ENCODE assay signal across 8 mouse cellular contexts in the genomic region with DNA sequence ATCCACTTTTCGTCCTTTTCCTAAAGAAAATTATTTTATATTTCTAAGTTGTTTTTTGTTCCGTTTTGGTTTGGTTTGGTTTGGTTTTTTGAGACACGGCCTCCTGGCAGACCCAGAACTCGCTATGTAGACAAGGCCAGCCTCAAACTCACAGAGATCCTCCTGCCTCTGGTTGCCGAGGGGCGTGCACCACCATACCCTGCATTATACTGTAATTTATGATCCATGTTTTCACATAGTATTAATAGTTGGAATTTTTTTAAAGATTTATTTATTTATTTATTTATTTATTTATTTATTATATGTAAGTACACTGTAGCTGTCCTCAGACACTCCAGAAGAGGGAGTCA. TPM values are rescaled to one million over a fixed set of nuclear protein-coding genes. Genes with fewer than 3 reads are reported as not detected.
DNase-seq lines count a peak whose midpoint lies in the region; ATAC-seq and TF ChIP-seq lines count a peak whose summit lies in the region.

No protein-coding gene starts in this region.

- no peaks in the 10 kb centered on the region for H3K27me3 ChIP-seq in heart, embryonic 10.5 days (ENCODE audit: insufficient read depth, poor library complexity, severe bottlenecking)
- H3K27me3 ChIP-seq in E14TG2a.4 (ENCODE audit: insufficient read depth, low read length) = no peaks in the 10 kb centered on the region
- no peaks in the 10 kb centered on the region for H3K27me3 ChIP-seq in forebrain, embryonic 16.5 days (replicated peaks; ENCODE audit: control insufficient read depth, insufficient read depth, low read length)

- no peak for DNase-seq in heart, embryonic 10.5 days (ENCODE audit: low spot score)
- no peak for DNase-seq in heart, adult 8-10 months (ENCODE audit: low spot score)
- DNase-seq in urinary bladder, postnatal 10 days (ENCODE audit: low spot score) = no peak
- DNase-seq in gastrocnemius, postnatal 36 days = no peak
- DNase-seq in cerebellum, postnatal 25 days = no peak

- peaks cover 32% of the 10 kb centered on the region for H3K79me2 ChIP-seq in macrophage (ENCODE audit: inconsistent target)

- H3K27ac ChIP-seq in heart, embryonic 10.5 days = peak overlapping the region; percentile 98
- H3K27ac ChIP-seq in forebrain, embryonic 16.5 days (ENCODE audit: low read length) = peak overlapping the region; percentile 95
- peak overlapping the region; percentile 49 for H3K27ac ChIP-seq in macrophage

- peaks cover 10% of the 10 kb centered on the region; the same call in 1 of the 2 replicates for H3K4me1 ChIP-seq in heart, embryonic 10.5 days
- H3K4me1 ChIP-seq in E14TG2a.4 (replicated peaks; ENCODE audit: low read depth, low read length) = peaks cover 23% of the 10 kb centered on the region
- peaks cover 9% of the 10 kb centered on the region for H3K4me1 ChIP-seq in forebrain, embryonic 16.5 days (replicated peaks; ENCODE audit: control insufficient read depth, insufficient read depth, low read length)

- peaks cover 2% of the 10 kb centered on the region; the same call in 1 of the 2 replicates for H3K36me3 ChIP-seq in heart, embryonic 10.5 days
- H3K36me3 ChIP-seq in E14TG2a.4 (ENCODE audit: insufficient read depth, low read length) (peaks cover 20% of the 10 kb centered on the region; the same call in 1 of the 2 replicates), macrophage (ENCODE audit: inconsistent target) (peaks cover 4% of the 10 kb centered on the region; the same call in 1 of the 2 replicates)
- H3K36me3 ChIP-seq in forebrain, embryonic 16.5 days (ENCODE audit: control insufficient read depth, insufficient read depth) = no peaks in the 10 kb centered on the region

- H3K4me2 ChIP-seq in forebrain, embryonic 16.5 days (ENCODE audit: low read length) = peak overlapping the region; percentile 69

- ATAC-seq in forebrain, embryonic 16.5 days = peak; percentile 36

- peak overlapping the region; percentile 87 for H3K9ac ChIP-seq in forebrain, embryonic 16.5 days (replicated peaks; ENCODE audit: low read depth, low read length)

- 18% methylated on average over 6 of the region's 6 CpGs for WGBS in heart, embryonic 10.5 days
- 19% methylated on average over 6 of the region's 6 CpGs for WGBS in forebrain, embryonic 16.5 days
- WGBS in macrophage (ENCODE audit: missing documents) = 6% methylated on average over 5 of the region's 6 CpGs

- TF ChIP-seq CTCF in E14TG2a.4 (conservative IDR thresholded peaks at IDR 0.05; ENCODE audit: low read length) = no peak

- no peaks in the 10 kb centered on the region for H3K9me3 ChIP-seq in heart, embryonic 10.5 days
- no peaks in the 10 kb centered on the region for H3K9me3 ChIP-seq in E14TG2a.4 (ENCODE audit: low read length)
- no peaks in the 10 kb centered on the region for H3K9me3 ChIP-seq in forebrain, embryonic 16.5 days (ENCODE audit: control insufficient read depth, low read length)

- intact Hi-C loops in gastrocnemius, postnatal 36 days (cut with DNase I) = no loop called here

- peak overlapping the region; percentile 72 for H3K4me3 ChIP-seq in heart, embryonic 10.5 days
- H3K4me3 ChIP-seq in E14TG2a.4 (replicated peaks; ENCODE audit: low read length) (peak overlapping the region; percentile 91), macrophage (ENCODE audit: inconsistent target) (peak overlapping the region; percentile 78)
- H3K4me3 ChIP-seq in forebrain, embryonic 16.5 days (replicated peaks; ENCODE audit: low read length) = peak overlapping the region; percentile 78

RNA-seq across cellular contexts. Expression of gene Urgcp, which starts 0.4 kb away (rescaled TPM):
- 21.3 and 29.9 TPM in 2 replicates for polyA plus RNA-seq in heart, embryonic 10.5 days (2016; fragmentation: Nextera tagmentation; extraction: Ambion mirVana)
- 10 to 100 TPM; 57.3 to 69.8 (median 58.6) TPM for total RNA-seq in heart, adult 8-10 months (2022)
- 35.2 TPM in 2 replicates for polyA plus RNA-seq in forebrain, embryonic 16.5 days (2015; fragmentation: Nextera tagmentation; extraction: Ambion mirVana)
- total RNA-seq in macrophage (2018; cell fraction: chromatin; rRNA removed) = 10 to 100 TPM in 24 of 26 experiments, 1 to 10 TPM in 2; 8.7 to 41.2 (median 24.2) TPM
- total RNA-seq in macrophage (2018; cell fraction: cytosol; rRNA removed) = 10 to 100 TPM in 24 of 26 experiments, 1 to 10 TPM in 2; 8.2 to 21.6 (median 15.2) TPM
- total RNA-seq in macrophage (2018; cell fraction: nucleus; rRNA removed) = 10 to 100 TPM; 12.0 to 37.8 (median 24.3) TPM
- polyA plus RNA-seq in macrophage (2018) = 7.5 to 13.5 TPM (median 13.1 TPM) in 3 replicates
- total RNA-seq in gastrocnemius, postnatal 36 days (2021) = 10 to 100 TPM; 39.1 to 40.1 TPM

RNA-seq across cellular contexts. Expression of gene Dbnl, which starts 25.7 kb away (rescaled TPM):
- polyA plus RNA-seq in heart, embryonic 10.5 days (2016; fragmentation: Nextera tagmentation; extraction: Ambion mirVana) = 101 and 114 TPM in 2 replicates
- 10 to 100 TPM; 26.4 to 33.1 (median 28.8) TPM for total RNA-seq in heart, adult 8-10 months (2022)
- 139 and 141 TPM in 2 replicates for polyA plus RNA-seq in forebrain, embryonic 16.5 days (2015; fragmentation: Nextera tagmentation; extraction: Ambion mirVana)
- total RNA-seq in macrophage (2018; cell fraction: chromatin; rRNA removed) = 100 to 1,000 TPM in 22 of 26 experiments, 10 to 100 TPM in 4; 52.4 to 324 (median 184) TPM
- total RNA-seq in macrophage (2018; cell fraction: cytosol; rRNA removed) = 100 to 1,000 TPM; 112 to 283 (median 177) TPM
- 100 to 1,000 TPM in 20 of 26 experiments, 10 to 100 TPM in 6; 63.8 to 229 (median 124) TPM for total RNA-seq in macrophage (2018; cell fraction: nucleus; rRNA removed)
- polyA plus RNA-seq in macrophage (2018) = 170 to 177 TPM (median 175 TPM) in 3 replicates
- 10 to 100 TPM; 10.7 to 11.2 TPM for total RNA-seq in gastrocnemius, postnatal 36 days (2021)

RNA-seq across cellular contexts. Expression of gene Pgam2, which starts 40.9 kb away (rescaled TPM):
- polyA plus RNA-seq in heart, embryonic 10.5 days (2016; fragmentation: Nextera tagmentation; extraction: Ambion mirVana) = 479 and 714 TPM in 2 replicates
- total RNA-seq in heart, adult 8-10 months (2022) = 1,000 to 10,000 TPM in 2 of 4 experiments, 100 to 1,000 TPM in 2; 838 to 1,132 (median 977) TPM
- 1.9 and 2.4 TPM in 2 replicates for polyA plus RNA-seq in forebrain, embryonic 16.5 days (2015; fragmentation: Nextera tagmentation; extraction: Ambion mirVana)
- total RNA-seq in macrophage (2018; cell fraction: chromatin; rRNA removed) = not detected
- total RNA-seq in macrophage (2018; cell fraction: cytosol; rRNA removed) = not detected
- total RNA-seq in macrophage (2018; cell fraction: nucleus; rRNA removed) = not detected
- polyA plus RNA-seq in macrophage (2018) = not detected in 3 replicates
- 1,000 to 10,000 TPM; 3,227 to 4,326 TPM for total RNA-seq in gastrocnemius, postnatal 36 days (2021)

RNA-seq across cellular contexts. Expression of gene Mrps24, which starts 47.1 kb away (rescaled TPM):
- 177 and 181 TPM in 2 replicates for polyA plus RNA-seq in heart, embryonic 10.5 days (2016; fragmentation: Nextera tagmentation; extraction: Ambion mirVana)
- 100 to 1,000 TPM; 148 to 162 (median 150) TPM for total RNA-seq in heart, adult 8-10 months (2022)
- 168 and 171 TPM in 2 replicates for polyA plus RNA-seq in forebrain, embryonic 16.5 days (2015; fragmentation: Nextera tagmentation; extraction: Ambion mirVana)
- total RNA-seq in macrophage (2018; cell fraction: chromatin; rRNA removed) = 10 to 100 TPM in 16 of 26 experiments, 1 to 10 TPM in 10; 4.1 to 21.8 (median 10.8) TPM
- total RNA-seq in macrophage (2018; cell fraction: cytosol; rRNA removed) = 10 to 100 TPM; 29.8 to 63.8 (median 45.7) TPM
- 10 to 100 TPM in 22 of 26 experiments, 1 to 10 TPM in 4; 6.1 to 35.9 (median 16.6) TPM for total RNA-seq in macrophage (2018; cell fraction: nucleus; rRNA removed)
- polyA plus RNA-seq in macrophage (2018) = 12.0 to 55.7 TPM (median 43.6 TPM) in 3 replicates
- 10 to 100 TPM; 87.6 to 97.9 TPM for total RNA-seq in gastrocnemius, postnatal 36 days (2021)

Comparison
In these comparisons a context has a peak if more than half of its experiments do, and no peak if none do; other contexts are left out.
1. RNA of gene Pgam2, which starts 40.9 kb away (polyA plus RNA-seq): 479 to 714 TPM in heart, embryonic 10.5 days; 1.9 to 2.4 TPM in forebrain, embryonic 16.5 days and not detected in macrophage; every median in the first group is over 100 times any median in the second.
2. Peak in every context shown above with its lines, with median percentiles within 50 percentile points of each other: H3K27ac ChIP-seq and H3K4me3 ChIP-seq.